Mouse (Mus musculus) CH12.LX (cell line): ENCODE results near the gene Naa80. TPM values are rescaled to one million over a fixed set of nuclear protein-coding genes. Genes with fewer than 3 reads are reported as not detected.

Experiments
- DNase-seq: peaks from one replicate; pipeline ENCODE4 v3.0.0-alpha.2; 2013; ENCODE audit errors: extremely low read depth
- H3K27ac ChIP-seq: 2 replicates; pipeline ENCODE4 v1.5.1; 2012; ENCODE audit warnings: low read depth, mild to moderate bottlenecking, control low read depth, moderate library complexity; ENCODE audit not compliant: insufficient read depth
- H3K27me3 ChIP-seq: replicated peaks from 2 replicates; pipeline ENCODE3; 2012; ENCODE audit warnings: inconsistent platforms
- H3K36me3 ChIP-seq, 2 experiments: replicated peaks in 1 of 2; 2 replicates each; pipeline versions ENCODE3 to v1.6.1; 2012; ENCODE audit warnings: inconsistent platforms in 1 of 2, low read length in 1 of 2, mild to moderate bottlenecking in 1 of 2, mixed read lengths in 1 of 2, moderate library complexity in 1 of 2; ENCODE audit not compliant: control insufficient read depth in 1 of 2, insufficient read depth in 1 of 2
- H3K4me1 ChIP-seq, 2 experiments: 2 replicates each; pipeline ENCODE4 v1.6.1; 2012; ENCODE audit warnings: inconsistent platforms in 1 of 2, moderate library complexity in 1 of 2; ENCODE audit not compliant: insufficient read depth in 2 of 2, control insufficient read depth in 1 of 2
- H3K4me2 ChIP-seq: 2 replicates; pipeline ENCODE4 v1.6.1; 2012; ENCODE audit warnings: low read depth, mild to moderate bottlenecking, control low read depth; ENCODE audit not compliant: poor library complexity, insufficient read depth, severe bottlenecking
- H3K4me3 ChIP-seq, 3 experiments: fragments of 150-350 bp in 1 of 3; sonication (generic) in 1 of 3; replicated peaks in 1 of 3; 2 replicates each; pipeline versions ENCODE3 to v1.5.1; 2011 to 2012; ENCODE audit warnings: low read depth in 2 of 3, low read length in 2 of 3, mild to moderate bottlenecking in 2 of 3, moderate library complexity in 2 of 3, control low read depth in 1 of 3, improper control_type of control experiment in 1 of 3, inconsistent platforms in 1 of 3, mixed read lengths in 1 of 3; ENCODE audit not compliant: poor library complexity in 1 of 3
- H3K79me2 ChIP-seq: replicated peaks from 2 replicates; pipeline ENCODE4 v1.6.1; 2012; ENCODE audit warnings: mild to moderate bottlenecking, moderate library complexity; ENCODE audit not compliant: control insufficient read depth, poor library complexity, insufficient read depth, severe bottlenecking; ENCODE audit errors: extremely low read depth
- H3K9ac ChIP-seq: 2 replicates; pipeline ENCODE4 v1.6.1; 2012; ENCODE audit warnings: low read depth, mild to moderate bottlenecking, control low read depth, moderate library complexity; ENCODE audit not compliant: insufficient read depth
- H3K9me3 ChIP-seq: replicated peaks from 2 replicates; pipeline ENCODE3; 2012; ENCODE audit warnings: low read length, inconsistent platforms, mixed read lengths
- BHLHE40 ChIP-seq: IDR thresholded peaks from 2 replicates; pipeline ENCODE4 v1.6.1; 2011; ENCODE audit warnings: mild to moderate bottlenecking, low read depth, low read length, improper control_type of control experiment
- CHD2 ChIP-seq: IDR thresholded peaks from 2 replicates; pipeline ENCODE4 v1.6.1; 2011; ENCODE audit warnings: low read length, improper control_type of control experiment
- CTCF ChIP-seq, 2 experiments: IDR thresholded peaks in 1 of 2; conservative IDR thresholded peaks in 1 of 2; 2 replicates each; pipeline ENCODE4 v1.5.1; 2011 to 2012; ENCODE audit warnings: low read depth in 2 of 2, low read length in 2 of 2, improper control_type of control experiment in 1 of 2, inconsistent platforms in 1 of 2, mild to moderate bottlenecking in 1 of 2, moderate library complexity in 1 of 2
- E2F4 ChIP-seq: IDR thresholded peaks from 2 replicates; pipeline ENCODE4 v1.6.1; 2011; ENCODE audit warnings: low read depth, low read length, improper control_type of control experiment; ENCODE audit not compliant: insufficient replicate concordance
- ELF1 ChIP-seq: IDR thresholded peaks from 2 replicates; pipeline ENCODE4 v1.6.1; 2014; ENCODE audit warnings: low read depth, mild to moderate bottlenecking, inconsistent platforms, low read length, improper control_type of control experiment
- EP300 ChIP-seq: IDR thresholded peaks from 2 replicates; pipeline ENCODE4 v1.6.1; 2011; ENCODE audit warnings: low read length, improper control_type of control experiment
- GABPA ChIP-seq: IDR thresholded peaks from 2 replicates; pipeline ENCODE4 v1.6.1; 2012; ENCODE audit warnings: low read depth, low read length, improper control_type of control experiment, inconsistent platforms; ENCODE audit not compliant: insufficient replicate concordance
- HCFC1 ChIP-seq: IDR thresholded peaks from 2 replicates; pipeline ENCODE4 v1.6.1; 2012; ENCODE audit warnings: low read depth, mild to moderate bottlenecking, inconsistent platforms, low read length, improper control_type of control experiment
- IRF4 ChIP-seq: IDR thresholded peaks from 2 replicates; pipeline ENCODE4 v1.6.1; 2014; ENCODE audit warnings: low read depth, mild to moderate bottlenecking, inconsistent platforms, low read length, improper control_type of control experiment
- JUN ChIP-seq: IDR thresholded peaks from 2 replicates; pipeline ENCODE4 v1.6.1; 2011; ENCODE audit warnings: low read depth, mild to moderate bottlenecking, low read length, improper control_type of control experiment, moderate library complexity; ENCODE audit not compliant: insufficient read depth
- JUND ChIP-seq: conservative IDR thresholded peaks from 2 replicates; pipeline ENCODE4 v1.6.1; 2011; ENCODE audit warnings: low read depth, low read length, improper control_type of control experiment
- MAFK ChIP-seq: IDR thresholded peaks from 2 replicates; pipeline ENCODE4 v1.6.1; 2011; ENCODE audit warnings: low read length, improper control_type of control experiment; ENCODE audit not compliant: insufficient replicate concordance
- MAX ChIP-seq: IDR thresholded peaks from 2 replicates; pipeline ENCODE4 v1.6.1; 2011; ENCODE audit warnings: low read length, improper control_type of control experiment
- MAZ ChIP-seq: IDR thresholded peaks from 2 replicates; pipeline ENCODE4 v1.6.1; 2012; ENCODE audit warnings: low read depth, mild to moderate bottlenecking, inconsistent platforms, low read length, improper control_type of control experiment, moderate library complexity
- MEF2A ChIP-seq: IDR thresholded peaks from 2 replicates; pipeline ENCODE4 v1.6.1; 2014; ENCODE audit warnings: low read depth, mild to moderate bottlenecking, inconsistent platforms, low read length, improper control_type of control experiment, borderline replicate concordance
- MXI1 ChIP-seq: IDR thresholded peaks from 2 replicates; pipeline ENCODE4 v1.6.1; 2011; ENCODE audit warnings: mild to moderate bottlenecking, low read depth, low read length, improper control_type of control experiment
- NRF1 ChIP-seq: IDR thresholded peaks from 2 replicates; pipeline ENCODE4 v1.6.1; 2014; ENCODE audit warnings: low read depth, mild to moderate bottlenecking, inconsistent platforms, low read length, improper control_type of control experiment, moderate library complexity
- PAX5 ChIP-seq: IDR thresholded peaks from 2 replicates; pipeline ENCODE4 v1.6.1; 2012; ENCODE audit warnings: low read length, inconsistent platforms, mixed read lengths
- POLR2A ChIP-seq: IDR thresholded peaks from 2 replicates; pipeline ENCODE4 v1.6.1; 2011; ENCODE audit warnings: low read depth, mild to moderate bottlenecking, improper control_type of control experiment, low read length
- POLR2AphosphoS2 ChIP-seq: IDR thresholded peaks from 2 replicates; pipeline ENCODE4 v1.6.1; 2011; ENCODE audit warnings: low read depth, low read length, improper control_type of control experiment
- RAD21 ChIP-seq: IDR thresholded peaks from 2 replicates; pipeline ENCODE4 v1.6.1; 2011; ENCODE audit warnings: low read depth, mild to moderate bottlenecking, low read length, improper control_type of control experiment, moderate library complexity
- RCOR1 ChIP-seq: conservative IDR thresholded peaks from 2 replicates; pipeline ENCODE4 v1.6.1; 2012; ENCODE audit warnings: low read depth, mild to moderate bottlenecking, inconsistent platforms, low read length, improper control_type of control experiment
- SIN3A ChIP-seq: IDR thresholded peaks from 2 replicates; pipeline ENCODE4 v1.6.1; 2012; ENCODE audit warnings: low read length, improper control_type of control experiment, inconsistent platforms
- SMC3 ChIP-seq: IDR thresholded peaks from 2 replicates; pipeline ENCODE4 v1.6.1; 2011; ENCODE audit warnings: low read depth, low read length, improper control_type of control experiment
- TBP ChIP-seq: conservative IDR thresholded peaks from 2 replicates; pipeline ENCODE4 v1.6.1; 2011; ENCODE audit warnings: low read depth, low read length, improper control_type of control experiment
- TCF12 ChIP-seq: IDR thresholded peaks from 2 replicates; pipeline ENCODE4 v1.6.1; 2014; ENCODE audit warnings: low read depth, mild to moderate bottlenecking, inconsistent platforms, low read length, improper control_type of control experiment
- UBTF ChIP-seq: IDR thresholded peaks from 2 replicates; pipeline ENCODE4 v1.6.1; 2012; ENCODE audit warnings: low read depth, mild to moderate bottlenecking, inconsistent platforms, low read length, improper control_type of control experiment, moderate library complexity
- USF1 ChIP-seq: IDR thresholded peaks from 2 replicates; pipeline ENCODE4 v1.6.1; 2014; ENCODE audit warnings: low read depth, mild to moderate bottlenecking, inconsistent platforms, low read length, improper control_type of control experiment
- ZC3H11A ChIP-seq: IDR thresholded peaks from 2 replicates; pipeline ENCODE4 v1.6.1; 2012; ENCODE audit warnings: low read depth, mild to moderate bottlenecking, inconsistent platforms, low read length, improper control_type of control experiment
- ZMIZ1 ChIP-seq: IDR thresholded peaks from 2 replicates; pipeline ENCODE4 v1.6.1; 2012; ENCODE audit warnings: low read depth, mild to moderate bottlenecking, inconsistent platforms, low read length, improper control_type of control experiment
- dilution Hi-C: fragments of 300-500 bp; cut with MboI; formaldehyde crosslinking; loops from 2 replicates; pipeline ENCODE4 v1.14.3; 2020; ENCODE audit warnings: low sequenced_read_pairs; ENCODE audit not compliant: extremely low pct_unique_long_range_greater_than_20kb, extremely low pct_ligation_motif_present
- in situ Hi-C: fragments of 300-500 bp; cut with MboI; formaldehyde crosslinking; loops from 3 replicates; pipeline ENCODE4 v1.14.3; 2019; ENCODE audit warnings: low sequenced_read_pairs, low pct_ligation_motif_present, low pct_unique_long_range_greater_than_20kb, mixed read lengths
- polyA plus RNA-seq: library from polyadenylated mRNA; unstranded; fragments of >175 nt; gene quantifications from 2 replicates; pipeline ENCODE4 v1.2.1, GENCODE M21; 2012; ENCODE audit warnings: low read depth; ENCODE audit not compliant: insufficient read length
- total RNA-seq, 2 experiments: library from RNA; depleted of rRNA; stranded (reverse); fragments of 300-350 nt in 1 of 2; fragments of >200 nt in 1 of 2; gene quantifications; 2 replicates each; pipeline ENCODE4 v1.2.3; 2012 to 2014

Gene Naa80
- total and polyA plus RNA-seq, 3 experiments: 1.7 to 9.3 (median 4.8) TPM

DNA sequence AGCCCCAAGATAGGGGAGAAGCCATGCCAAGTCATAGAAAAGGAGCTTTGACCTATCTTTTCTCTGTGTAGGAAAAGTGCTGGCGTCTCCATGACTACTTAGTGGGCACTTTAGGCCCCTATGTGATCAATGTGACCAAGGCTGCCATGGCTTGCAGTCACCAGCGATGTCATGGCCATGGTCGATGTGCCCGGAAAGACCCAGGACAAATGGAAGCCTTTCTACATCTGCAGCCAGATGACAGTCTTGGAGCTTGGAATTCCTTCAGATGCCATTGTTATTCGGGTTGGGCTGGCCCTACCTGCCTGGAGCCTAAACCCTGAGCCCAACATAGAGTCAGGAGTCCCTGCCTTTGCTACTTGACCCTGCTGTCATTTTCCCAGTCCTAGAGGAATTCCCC is 7.8 kb downstream of the Naa80 start:
- no peaks in the 10 kb centered on the region for H3K9me3 ChIP-seq
- H3K4me1 ChIP-seq: peaks cover 11 to 32% of the 10 kb centered on the region in 2 experiments
- dilution Hi-C loops: no loop called here
- no peak overlapping the region for H3K4me2 ChIP-seq
- H3K27ac ChIP-seq: no peak overlapping the region
- H3K4me3 ChIP-seq: peak overlapping the region in 1 of 3 experiments; percentile 33
- no peak for DNase-seq
- H3K79me2 ChIP-seq: peaks cover 18% of the 10 kb centered on the region
- no peak overlapping the region for H3K9ac ChIP-seq
- peaks cover 27 to 61% of the 10 kb centered on the region in 2 experiments for H3K36me3 ChIP-seq
- H3K27me3 ChIP-seq: no peaks in the 10 kb centered on the region
- in situ Hi-C loops: no loop called here
- no peak for TF ChIP-seq TCF12
- no peak for TF ChIP-seq JUND
- no peak for TF ChIP-seq ZC3H11A
- no peak for TF ChIP-seq BHLHE40
- no peak for TF ChIP-seq IRF4
- TF ChIP-seq CHD2: no peak
- TF ChIP-seq PAX5: no peak
- no peak for TF ChIP-seq ZMIZ1
- TF ChIP-seq HCFC1: no peak
- no peak for TF ChIP-seq MAFK
- no peak for TF ChIP-seq NRF1
- TF ChIP-seq POLR2AphosphoS2: no peak

DNA sequence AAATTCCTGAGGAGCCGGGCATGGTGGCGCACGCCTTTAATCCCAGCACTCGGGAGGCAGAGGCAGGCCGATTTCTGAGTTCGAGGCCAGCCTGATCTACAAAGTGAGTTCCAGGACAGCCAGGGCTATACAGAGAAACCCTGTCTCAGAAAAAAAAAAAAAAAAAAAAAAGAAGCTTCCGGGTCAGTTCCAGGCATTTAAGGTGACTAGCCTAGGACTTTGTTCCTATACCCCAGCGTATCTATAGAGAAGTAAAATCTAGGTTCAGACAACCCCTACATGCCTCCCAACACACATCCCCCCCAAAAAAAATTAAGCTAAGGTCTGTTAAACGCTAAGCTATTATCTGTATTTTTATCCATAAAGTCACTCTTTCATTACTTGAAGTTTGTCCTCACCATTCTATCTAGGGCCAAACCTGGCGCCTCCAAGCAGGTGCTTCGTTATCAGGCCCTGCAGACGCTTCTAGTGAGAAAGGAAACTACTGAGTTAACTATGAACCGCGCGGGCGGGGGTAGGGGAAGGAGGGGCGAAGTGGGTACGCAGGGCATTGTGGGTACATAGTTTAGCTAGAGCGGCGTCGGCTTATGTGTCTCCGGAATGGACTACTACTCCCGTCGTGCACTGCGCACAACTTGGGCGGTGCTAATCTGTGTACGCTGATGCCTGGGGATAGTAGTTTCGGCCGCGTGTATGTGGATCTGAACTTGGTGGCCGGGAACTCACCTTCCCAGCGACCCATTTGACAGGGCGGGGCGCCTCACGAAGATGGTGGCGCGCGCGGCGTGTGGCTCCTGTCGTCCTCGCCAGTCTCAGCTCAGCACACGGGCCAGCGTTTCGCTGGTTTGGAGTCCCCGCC is 8.5 kb downstream of the Naa80 start, which contains the start of gene Ifrd2:
Ifrd2 (plus strand) TSS at position 669 of the 859 bp plus-strand sequence.
- H3K36me3 ChIP-seq: peaks cover 34 to 67% of the 10 kb centered on the region in 2 experiments
- in situ Hi-C loops: no loop called here
- TF ChIP-seq ZMIZ1 (peak; percentile 63; the same call in 1 of the 2 replicates), MEF2A (no peak; the same call in 1 of the 2 replicates), PAX5 (no peak), UBTF (no peak), POLR2AphosphoS2 (peak; percentile 83), MAZ (peak; percentile 97), JUN (no peak), CTCF (conservative IDR thresholded peaks at IDR 0.05 in 1 of 2, IDR thresholded peaks at IDR 0.05 in 1 of 2; ENCODE audit: low read depth in 2 of 2, low read length in 2 of 2) (no peak), NRF1 (peak; percentile 71), RCOR1 (peak; percentile 30; the same call in 1 of the 2 replicates), MXI1 (no peak; the same call in 1 of the 2 replicates), SMC3 (no peak), HCFC1 (peak; percentile 98), RAD21 (no peak), EP300 (0 out of 2 replicates have a peak, but pooled peaks have one; percentile 37), TBP (peak; percentile 85), IRF4 (no peak; the same call in none of the 2 replicates), ELF1 (peak; percentile 80), TCF12 (peak; percentile 86), GABPA (peak; percentile 96; the same call in 1 of the 2 replicates), POLR2A (peak; percentile 93), MAX (no peak), E2F4 (peak; percentile 59; the same call in 1 of the 2 replicates), SIN3A (peak; percentile 83), USF1 (no peak)

More for the DNA sequence above, 8.5 kb downstream of the Naa80 start, which contains the start of gene Ifrd2:
- dilution Hi-C loops: no loop called here
- H3K9ac ChIP-seq: peak within 1 kb of the TSS; percentile 67
- H3K79me2 ChIP-seq: peaks cover 18% of the 10 kb centered on the region
- H3K4me1 ChIP-seq: peaks cover 8 to 25% of the 10 kb centered on the region in 2 experiments
- H3K4me3 ChIP-seq: peak within 1 kb of the TSS; percentile 83 to 92 (median 85)
- peak within 1 kb of the TSS; percentile 79 for H3K4me2 ChIP-seq
- no peaks in the 10 kb centered on the region for H3K9me3 ChIP-seq
- no peaks in the 10 kb centered on the region for H3K27me3 ChIP-seq
- DNase-seq: peak; percentile 99
- no peak within 1 kb of the TSS; the same call in 1 of the 2 replicates for H3K27ac ChIP-seq
